Mouse (Mus musculus): ENCODE measurements around the gene Rbpj. TPM values are rescaled to one million over a fixed set of nuclear protein-coding genes. Genes with fewer than 3 reads are reported as not detected.
A peak's percentile ranks its signal among the peaks of the same experiment; 100 is the strongest.
"Not testable (repeated sequence)": the region's sequence is repeated elsewhere in the genome, so short reads cannot be mapped to it uniquely, and the experiment has no call there.

Gene Rbpj
- polyA plus RNA-seq, 1 experiment from 2014 or later: 14.2 TPM

GRCm38 (mm10) chr5:53670321-53670938 is 204.5 kb downstream of the Rbpj start:
- Histone ChIP-seq H3K9ac (ENCODE audit: low read depth, low read length) (no peak overlapping the region), H3K4me3 (ENCODE audit: low read depth, low read length) (no peak overlapping the region), H3K27ac (ENCODE audit: low read depth, low read length) (no peak overlapping the region), H3K36me3 (ENCODE audit: control insufficient read depth, insufficient read depth) (no peaks in the 10 kb centered on the region), H3K9me3 (ENCODE audit: control insufficient read depth) (no peaks in the 10 kb centered on the region), H3K4me1 (replicated peaks; ENCODE audit: control insufficient read depth, insufficient read depth, low read length) (no peaks in the 10 kb centered on the region), H3K4me2 (replicated peaks; ENCODE audit: low read depth) (no peak overlapping the region), H3K27me3 (replicated peaks; ENCODE audit: control insufficient read depth, insufficient read depth, low read length) (no peaks in the 10 kb centered on the region)
- ATAC-seq: no peak
- TF ChIP-seq CTCF (IDR thresholded peaks at IDR 0.05; ENCODE audit: low read depth): no peak
- WGBS: 80% methylated on average over 10 of the region's 10 CpGs

DNA sequence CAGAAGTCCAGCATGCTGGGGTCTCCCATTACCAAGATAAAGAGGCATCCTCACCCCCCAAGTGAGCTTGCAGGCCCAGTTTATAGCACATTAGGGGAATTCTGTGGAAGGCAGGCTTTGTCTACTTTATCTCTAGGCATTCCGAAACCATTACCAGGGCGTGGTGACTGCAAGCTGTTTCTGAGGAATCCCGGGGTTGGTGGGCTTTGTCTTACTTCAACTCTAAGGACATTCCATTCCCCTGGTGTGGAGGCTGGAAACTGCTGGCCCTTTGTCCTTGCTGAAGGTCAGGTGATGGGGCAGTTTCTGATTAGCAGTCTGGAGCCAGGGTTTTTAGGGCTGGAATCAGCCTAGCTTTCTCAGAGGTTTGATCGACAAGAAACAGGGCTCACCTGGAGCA is 205.6 kb downstream of the Rbpj start:
- Histone ChIP-seq H3K9ac (ENCODE audit: low read depth, low read length) (no peak overlapping the region), H3K9me3 (ENCODE audit: control insufficient read depth) (no peaks in the 10 kb centered on the region), H3K36me3 (ENCODE audit: control insufficient read depth, insufficient read depth) (no peaks in the 10 kb centered on the region), H3K4me2 (replicated peaks; ENCODE audit: low read depth) (no peak overlapping the region), H3K4me1 (replicated peaks; ENCODE audit: control insufficient read depth, insufficient read depth, low read length) (no peaks in the 10 kb centered on the region), H3K4me3 (ENCODE audit: low read depth, low read length) (no peak overlapping the region), H3K27me3 (replicated peaks; ENCODE audit: control insufficient read depth, insufficient read depth, low read length) (no peaks in the 10 kb centered on the region), H3K27ac (ENCODE audit: low read depth, low read length) (no peak overlapping the region)
- ATAC-seq: no peak
- no peak for TF ChIP-seq CTCF (IDR thresholded peaks at IDR 0.05; ENCODE audit: low read depth)
- 58% methylated on average over 4 of the region's 4 CpGs for WGBS

DNA sequence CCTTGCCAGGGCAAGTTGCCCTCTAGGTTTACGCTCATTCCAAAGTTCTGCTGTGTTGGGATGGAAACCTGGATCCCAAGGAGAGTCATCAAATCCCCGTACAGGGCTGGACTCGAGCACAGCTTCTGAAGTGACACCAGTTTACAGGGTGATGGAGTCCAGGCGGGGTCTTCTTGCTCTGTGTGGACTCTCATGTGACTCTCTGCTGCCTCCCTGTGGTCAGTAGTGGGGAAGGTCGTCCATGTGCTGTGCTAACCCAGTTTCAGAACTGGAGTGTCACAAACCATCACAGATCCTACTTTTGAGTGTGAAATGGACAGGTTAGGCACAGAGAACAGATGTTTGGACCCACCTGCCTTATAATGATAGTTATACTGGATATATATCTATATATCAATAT is 206.4 kb downstream of the Rbpj start:
- Histone ChIP-seq H3K9ac (ENCODE audit: low read depth, low read length) (no peak overlapping the region), H3K27me3 (replicated peaks; ENCODE audit: control insufficient read depth, insufficient read depth, low read length) (no peaks in the 10 kb centered on the region), H3K4me2 (replicated peaks; ENCODE audit: low read depth) (no peak overlapping the region), H3K9me3 (ENCODE audit: control insufficient read depth) (no peaks in the 10 kb centered on the region), H3K4me3 (ENCODE audit: low read depth, low read length) (no peak overlapping the region), H3K4me1 (replicated peaks; ENCODE audit: control insufficient read depth, insufficient read depth, low read length) (no peaks in the 10 kb centered on the region), H3K27ac (ENCODE audit: low read depth, low read length) (no peak overlapping the region), H3K36me3 (ENCODE audit: control insufficient read depth, insufficient read depth) (no peaks in the 10 kb centered on the region)
- peak; percentile 85 for TF ChIP-seq CTCF (IDR thresholded peaks at IDR 0.05; ENCODE audit: low read depth)
- WGBS: 28% methylated on average over 5 of the region's 5 CpGs
- ATAC-seq: no peak

DNA sequence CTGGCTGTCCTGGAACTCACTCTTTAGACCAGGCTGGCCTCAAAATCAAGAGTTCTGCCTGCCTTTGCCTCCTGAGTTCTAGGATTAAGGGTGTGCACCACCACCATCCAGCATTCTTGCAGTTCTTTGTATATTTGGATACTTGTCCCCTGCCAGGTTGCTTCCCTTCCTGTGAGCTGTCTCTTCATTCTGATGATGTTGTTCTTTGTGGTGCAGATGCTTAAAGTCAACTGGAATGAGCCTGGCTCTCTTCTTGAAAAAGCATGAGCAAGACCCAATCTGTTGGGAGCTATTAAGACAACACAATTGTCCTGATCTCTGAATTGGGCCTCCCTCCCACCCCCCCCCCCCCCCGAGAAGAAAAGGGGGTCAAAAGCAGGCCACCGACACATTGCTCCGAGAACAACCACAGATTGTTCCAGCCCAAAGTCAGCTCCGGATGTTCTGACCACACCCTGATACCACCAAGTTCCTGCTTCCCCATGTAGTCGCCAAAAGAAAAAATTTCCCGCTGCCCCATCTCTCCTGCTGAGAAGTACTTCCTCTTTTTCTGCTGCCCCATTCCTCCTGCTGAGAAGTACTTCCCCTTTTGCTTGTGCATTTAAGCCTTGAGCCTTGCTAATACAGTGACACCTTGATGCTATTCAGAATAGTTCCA is 207.7 kb downstream of the Rbpj start:
- H3K4me3 ChIP-seq (ENCODE audit: low read depth, low read length); H3K9ac ChIP-seq (ENCODE audit: low read depth, low read length); H3K4me2 ChIP-seq (replicated peaks; ENCODE audit: low read depth); H3K36me3 ChIP-seq (ENCODE audit: control insufficient read depth, insufficient read depth); H3K27ac ChIP-seq (ENCODE audit: low read depth, low read length); H3K27me3 ChIP-seq (replicated peaks; ENCODE audit: control insufficient read depth, insufficient read depth, low read length); H3K9me3 ChIP-seq (ENCODE audit: control insufficient read depth); H3K4me1 ChIP-seq (replicated peaks; ENCODE audit: control insufficient read depth, insufficient read depth, low read length); ATAC-seq: not testable (repeated sequence)
- 89% methylated on average over 6 of the region's 6 CpGs for WGBS

DNA sequence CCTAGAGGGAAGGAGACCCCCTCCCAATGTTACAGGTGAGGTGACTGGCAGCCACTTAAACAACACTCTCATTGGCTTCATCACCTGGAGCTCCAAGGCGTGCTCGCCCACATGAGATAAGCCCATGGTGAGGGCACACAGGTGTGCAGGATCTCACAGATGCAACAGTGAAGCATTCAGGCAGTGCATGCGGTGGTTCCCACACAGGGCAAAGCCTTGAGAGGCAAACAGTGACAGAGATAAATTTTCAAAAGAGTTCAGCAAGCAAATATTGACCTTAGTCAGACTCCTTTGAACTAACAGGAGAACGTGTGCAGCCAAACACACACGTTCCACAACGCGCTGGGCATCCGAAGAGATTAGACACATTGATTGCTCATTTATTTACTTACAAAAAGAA is 210.7 kb downstream of the Rbpj start:
- WGBS: 49% methylated on average over 8 of the region's 8 CpGs
- Histone ChIP-seq H3K9ac (ENCODE audit: low read depth, low read length) (no peak overlapping the region), H3K4me3 (ENCODE audit: low read depth, low read length) (no peak overlapping the region), H3K4me2 (replicated peaks; ENCODE audit: low read depth) (no peak overlapping the region), H3K4me1 (replicated peaks; ENCODE audit: control insufficient read depth, insufficient read depth, low read length) (no peaks in the 10 kb centered on the region), H3K27me3 (replicated peaks; ENCODE audit: control insufficient read depth, insufficient read depth, low read length) (no peaks in the 10 kb centered on the region), H3K9me3 (ENCODE audit: control insufficient read depth) (no peaks in the 10 kb centered on the region), H3K27ac (ENCODE audit: low read depth, low read length) (no peak overlapping the region), H3K36me3 (ENCODE audit: control insufficient read depth, insufficient read depth) (no peaks in the 10 kb centered on the region)
- ATAC-seq: no peak
- no peak for TF ChIP-seq CTCF (IDR thresholded peaks at IDR 0.05; ENCODE audit: low read depth)

GRCm38 (mm10) chr5:53678036-53678767 is 212.2 kb downstream of the Rbpj start:
- no peaks in the 10 kb centered on the region for H3K27me3 ChIP-seq (replicated peaks; ENCODE audit: control insufficient read depth, insufficient read depth, low read length)
- H3K4me1 ChIP-seq (replicated peaks; ENCODE audit: control insufficient read depth, insufficient read depth, low read length): no peaks in the 10 kb centered on the region
- no peaks in the 10 kb centered on the region for H3K9me3 ChIP-seq (ENCODE audit: control insufficient read depth)
- H3K36me3 ChIP-seq (ENCODE audit: control insufficient read depth, insufficient read depth): no peaks in the 10 kb centered on the region
- WGBS: 69% methylated on average over 13 of the region's 13 CpGs
- no peak overlapping the region for H3K4me2 ChIP-seq (replicated peaks; ENCODE audit: low read depth)
- no peak overlapping the region for H3K27ac ChIP-seq (ENCODE audit: low read depth, low read length)
- H3K4me3 ChIP-seq (ENCODE audit: low read depth, low read length): no peak overlapping the region
- ATAC-seq: no peak
- H3K9ac ChIP-seq (ENCODE audit: low read depth, low read length): no peak overlapping the region
- no peak for TF ChIP-seq CTCF (IDR thresholded peaks at IDR 0.05; ENCODE audit: low read depth)

All from intestine, postnatal 0 days (tissue).